Mouse (Mus musculus) midbrain, embryonic 12.5 days (tissue): ENCODE data around the gene Ubtf. TPM values are rescaled to one million over a fixed set of nuclear protein-coding genes. Genes with fewer than 3 reads are reported as not detected.

Experiments
- ATAC-seq: fragments of 200-750 bp; cut with Nextera tagmentation; 2 replicates; pipeline ENCODE4 v1.8.0; 2017; ENCODE audit warnings: low read depth, moderate TSS enrichment, moderate library complexity; ENCODE audit not compliant: low FRiP score
- H3K27ac ChIP-seq: fragments of 300-500 bp; sonication (generic); replicated peaks from 2 replicates; pipeline ENCODE4 v1.5.1; 2016; ENCODE audit warnings: mild to moderate bottlenecking
- H3K27me3 ChIP-seq: fragments of 300-500 bp; sonication (generic); 2 replicates; pipeline ENCODE4 v1.6.1; 2016; ENCODE audit warnings: mild to moderate bottlenecking
- H3K36me3 ChIP-seq: fragments of 300-500 bp; sonication (generic); 2 replicates; pipeline ENCODE4 v1.6.1; 2016
- H3K4me1 ChIP-seq: fragments of 300-500 bp; sonication (generic); 2 replicates; pipeline ENCODE4 v1.6.1; 2016
- H3K4me2 ChIP-seq: fragments of 300-500 bp; sonication (generic); replicated peaks from 2 replicates; pipeline ENCODE4 v1.6.1; 2016; ENCODE audit warnings: mild to moderate bottlenecking, moderate library complexity
- H3K4me3 ChIP-seq: fragments of 300-500 bp; sonication (generic); 2 replicates; pipeline ENCODE4 v1.5.1; 2016; ENCODE audit warnings: mild to moderate bottlenecking
- H3K9ac ChIP-seq: fragments of 300-500 bp; sonication (generic); replicated peaks from 2 replicates; pipeline ENCODE4 v1.6.1; 2016; ENCODE audit warnings: mild to moderate bottlenecking, moderate library complexity
- H3K9me3 ChIP-seq: fragments of 300-500 bp; sonication (generic); 2 replicates; pipeline ENCODE4 v1.6.1; 2016; ENCODE audit warnings: mild to moderate bottlenecking
- WGBS: fragments of 180-500 bp; shearing (Covaris S2); methylation state at CpG from one replicate; pipeline ENCODE4 v1.1.7; 2016; 5-methylcytosine and 5-hydroxymethylcytosine counted together
- polyA plus RNA-seq: library from polyadenylated mRNA; unstranded; fragments of >200 nt; fragmentation: Nextera tagmentation; extraction: Ambion mirVana; gene quantifications from 2 replicates; pipeline ENCODE4 v1.2.1, GENCODE M21; 2016

Ubtf gene
- polyA plus RNA-seq, 1 experiment from 2014 or later, result 102 TPM

GRCm38 (mm10) chr11:102266631-102267355 is 52.7 kb downstream of the Ubtf start:
- Histone ChIP-seq H3K4me3 (no peak overlapping the region), H3K27ac (no peak overlapping the region), H3K36me3 (peaks cover 10% of the 10 kb centered on the region), H3K27me3 (no peaks in the 10 kb centered on the region), H3K4me2 (no peak overlapping the region), H3K9ac (no peak overlapping the region), H3K9me3 (no peaks in the 10 kb centered on the region), H3K4me1 (no peaks in the 10 kb centered on the region; the same call in 1 of the 2 replicates)
- 88% methylated on average over 8 of the region's 8 CpGs for WGBS
- no peak for ATAC-seq

- peaks cover 16% of the 10 kb centered on the region for H3K36me3 ChIP-seq
- H3K27ac ChIP-seq, result no peak overlapping the region
- no peaks in the 10 kb centered on the region for H3K27me3 ChIP-seq
- H3K9me3 ChIP-seq, result no peaks in the 10 kb centered on the region
- ATAC-seq, result no peak
- H3K4me1 ChIP-seq, result no peaks in the 10 kb centered on the region; the same call in 1 of the 2 replicates
- WGBS, result 54% methylated on average over 14 of the region's 14 CpGs
- no peak overlapping the region for H3K9ac ChIP-seq
- no peak overlapping the region for H3K4me2 ChIP-seq
- H3K4me3 ChIP-seq, result no peak overlapping the region
Measured at GRCm38 (mm10) chr11:102265816-102266215, 53.7 kb downstream of the Ubtf start.

- Histone ChIP-seq H3K4me1 (no peaks in the 10 kb centered on the region; the same call in 1 of the 2 replicates), H3K9me3 (no peaks in the 10 kb centered on the region), H3K36me3 (peaks cover 36% of the 10 kb centered on the region), H3K4me3 (no peak overlapping the region), H3K9ac (no peak overlapping the region), H3K27me3 (no peaks in the 10 kb centered on the region), H3K4me2 (no peak overlapping the region), H3K27ac (no peak overlapping the region)
- WGBS, result 92% methylated on average over 7 of the region's 7 CpGs
- ATAC-seq, result no peak
Measured at GRCm38 (mm10) chr11:102263211-102263610, 56.3 kb downstream of the Ubtf start.

- H3K27me3 ChIP-seq, result no peaks in the 10 kb centered on the region
- no peak for ATAC-seq
- H3K4me1 ChIP-seq, result peaks cover 10% of the 10 kb centered on the region
- no peaks in the 10 kb centered on the region for H3K9me3 ChIP-seq
- no peak overlapping the region for H3K9ac ChIP-seq
- no peak overlapping the region for H3K27ac ChIP-seq
- H3K4me3 ChIP-seq, result no peak overlapping the region
- H3K36me3 ChIP-seq, result peaks cover 55% of the 10 kb centered on the region
- WGBS, result 92% methylated on average over 3 of the region's 3 CpGs
- no peak overlapping the region for H3K4me2 ChIP-seq
Measured at GRCm38 (mm10) chr11:102258521-102258920, 61.0 kb downstream of the Ubtf start.

GRCm38 (mm10) chr11:102258095-102258494 is 61.4 kb downstream of the Ubtf start:
- 87% methylated on average over 6 of the region's 6 CpGs for WGBS
- peaks cover 10% of the 10 kb centered on the region for H3K4me1 ChIP-seq
- H3K9ac ChIP-seq, result no peak overlapping the region
- H3K4me2 ChIP-seq, result no peak overlapping the region
- no peaks in the 10 kb centered on the region for H3K9me3 ChIP-seq
- no peak overlapping the region for H3K4me3 ChIP-seq
- peaks cover 55% of the 10 kb centered on the region for H3K36me3 ChIP-seq
- H3K27me3 ChIP-seq, result no peaks in the 10 kb centered on the region
- H3K27ac ChIP-seq, result no peak overlapping the region
- no peak for ATAC-seq

GRCm38 (mm10) chr11:102257514-102257913 is 62.0 kb downstream of the Ubtf start:
- no peak for ATAC-seq
- no peak overlapping the region for H3K4me2 ChIP-seq
- no peaks in the 10 kb centered on the region for H3K9me3 ChIP-seq
- H3K27ac ChIP-seq, result no peak overlapping the region
- 30% methylated on average over 9 of the region's 9 CpGs for WGBS
- H3K9ac ChIP-seq, result no peak overlapping the region
- no peak overlapping the region for H3K4me3 ChIP-seq
- H3K36me3 ChIP-seq, result peaks cover 52% of the 10 kb centered on the region
- no peaks in the 10 kb centered on the region for H3K27me3 ChIP-seq
- peaks cover 10% of the 10 kb centered on the region for H3K4me1 ChIP-seq

Other genes with a start within 250 kb of the Ubtf start
- 21.7 and 23.3 TPM in 2 replicates for gene Mpp2, start 231.2 kb downstream of the Ubtf start, polyA plus RNA-seq
- not detected in 2 replicates for gene Ppy, start 218.4 kb downstream of the Ubtf start, polyA plus RNA-seq
- gene Pyy, start 211.9 kb downstream of the Ubtf start, polyA plus RNA-seq, result not detected in 2 replicates
- not detected in 2 replicates for gene Nags, start 174.2 kb downstream of the Ubtf start, polyA plus RNA-seq
- 33.9 and 38.5 TPM in 2 replicates for gene Tmem101, start 163.3 kb downstream of the Ubtf start, polyA plus RNA-seq
- gene Lsm12, start 134.4 kb downstream of the Ubtf start, polyA plus RNA-seq, result 112 and 119 TPM in 2 replicates
- gene G6pc3, start 130.1 kb downstream of the Ubtf start, polyA plus RNA-seq, result 27.6 and 29.7 TPM in 2 replicates
- 98.4 and 106 TPM in 2 replicates for gene Hdac5, start 89.6 kb downstream of the Ubtf start, polyA plus RNA-seq
- 11.8 and 15.2 TPM in 2 replicates for gene BC030867, start 70.9 kb downstream of the Ubtf start, polyA plus RNA-seq
- not detected in 2 replicates for gene Asb16, start 51.0 kb downstream of the Ubtf start, polyA plus RNA-seq
- 65.5 and 69.4 TPM in 2 replicates for gene Tmub2, start 34.8 kb downstream of the Ubtf start, polyA plus RNA-seq
- 24.7 and 26.6 TPM in 2 replicates for gene Atxn7l3, start 23.1 kb downstream of the Ubtf start, polyA plus RNA-seq
- 26.7 and 30.4 TPM in 2 replicates for gene Slc4a1, start 46.5 kb upstream of the Ubtf start, polyA plus RNA-seq
- 117 and 133 TPM in 2 replicates for gene Rundc3a, start 73.7 kb upstream of the Ubtf start, polyA plus RNA-seq
- gene Slc25a39, start 88.2 kb upstream of the Ubtf start, polyA plus RNA-seq, result 163 and 173 TPM in 2 replicates
- gene Grn, start 110.6 kb upstream of the Ubtf start, polyA plus RNA-seq, result 67.0 and 82.7 TPM in 2 replicates
- 17.6 and 18.0 TPM in 2 replicates for gene Fam171a2, start 127.9 kb upstream of the Ubtf start, polyA plus RNA-seq
- gene Itga2b, start 150.4 kb upstream of the Ubtf start, polyA plus RNA-seq, result 5.4 and 7.1 TPM in 2 replicates
- 72.0 and 78.5 TPM in 2 replicates for gene Gpatch8, start 236.7 kb upstream of the Ubtf start, polyA plus RNA-seq